Mouse (Mus musculus) limb, embryonic 15.5 days (tissue): ENCODE measurements around the gene Olfr1415. TPM values are rescaled to one million over a fixed set of nuclear protein-coding genes. Genes with fewer than 3 reads are reported as not detected.

Experiments
- ATAC-seq: fragments of 200-750 bp; cut with Nextera tagmentation; 2 replicates; pipeline ENCODE4 v1.8.0; 2017; ENCODE audit warnings: low read depth, moderate TSS enrichment; ENCODE audit not compliant: insufficient number of reproducible peaks, low FRiP score, low TSS enrichment
- H3K27ac ChIP-seq: fragments of 300-500 bp; sonication (generic); 2 replicates; pipeline ENCODE4 v1.5.1; 2015; ENCODE audit warnings: moderate library complexity, mild to moderate bottlenecking, inconsistent platforms
- H3K27me3 ChIP-seq: fragments of 300-500 bp; sonication (generic); 2 replicates; pipeline ENCODE4 v1.6.1; 2015; ENCODE audit warnings: inconsistent platforms
- H3K36me3 ChIP-seq: fragments of 300-500 bp; sonication (generic); 2 replicates; pipeline ENCODE4 v1.6.1; 2015; ENCODE audit warnings: inconsistent platforms
- H3K4me1 ChIP-seq: fragments of 300-500 bp; sonication (generic); 2 replicates; pipeline ENCODE4 v1.6.1; 2015; ENCODE audit warnings: inconsistent platforms
- H3K4me2 ChIP-seq: fragments of 300-500 bp; sonication (generic); 2 replicates; pipeline ENCODE4 v1.6.1; 2015; ENCODE audit warnings: mild to moderate bottlenecking, inconsistent platforms
- H3K4me3 ChIP-seq: fragments of 300-500 bp; sonication (generic); 2 replicates; pipeline ENCODE4 v1.5.1; 2015; ENCODE audit warnings: mild to moderate bottlenecking, inconsistent platforms
- H3K9ac ChIP-seq: fragments of 300-500 bp; sonication (generic); 2 replicates; pipeline ENCODE4 v1.6.1; 2015; ENCODE audit warnings: inconsistent platforms
- H3K9me3 ChIP-seq: fragments of 300-500 bp; sonication (generic); 2 replicates; pipeline ENCODE4 v1.6.1; 2016; ENCODE audit warnings: inconsistent platforms
- WGBS: fragments of 180-500 bp; shearing (Covaris S2); methylation state at CpG from one replicate; pipeline ENCODE4 v1.1.7; 2015; 5-methylcytosine and 5-hydroxymethylcytosine counted together
- microRNA-seq: library from miRNA; unstranded; fragments of <30 nt; microRNA quantifications from one replicate; pipeline ENCODE4, GENCODE M21; 2016
- polyA plus RNA-seq: library from polyadenylated mRNA; unstranded; fragments of >200 nt; fragmentation: Nextera tagmentation; extraction: Ambion mirVana; gene quantifications from 2 replicates; pipeline ENCODE4 v1.2.1, GENCODE M21; 2015

The Olfr1415 gene
- polyA plus RNA-seq, 1 experiment from 2014 or later, result not detected

DNA sequence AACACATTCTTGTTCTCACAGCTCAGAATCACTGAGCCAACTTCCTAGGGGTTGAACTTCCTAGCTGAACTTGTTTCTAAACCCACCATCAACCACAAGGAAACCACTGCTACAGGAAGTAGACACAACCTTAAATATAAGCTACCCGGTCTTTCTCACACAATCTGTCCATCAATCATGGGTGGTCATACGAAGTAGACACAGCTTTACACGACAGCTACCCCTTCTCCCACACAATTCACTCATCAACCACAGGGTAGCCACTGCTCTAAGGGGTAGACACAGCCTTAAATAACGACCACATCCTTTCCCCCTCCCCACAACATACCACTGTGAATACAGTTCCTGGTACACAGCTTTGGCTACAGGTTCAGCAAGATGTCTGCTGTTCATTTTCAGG lies 27.0 kb downstream of the Olfr1415 start:
- peaks cover 71% of the 10 kb centered on the region for H3K36me3 ChIP-seq

DNA sequence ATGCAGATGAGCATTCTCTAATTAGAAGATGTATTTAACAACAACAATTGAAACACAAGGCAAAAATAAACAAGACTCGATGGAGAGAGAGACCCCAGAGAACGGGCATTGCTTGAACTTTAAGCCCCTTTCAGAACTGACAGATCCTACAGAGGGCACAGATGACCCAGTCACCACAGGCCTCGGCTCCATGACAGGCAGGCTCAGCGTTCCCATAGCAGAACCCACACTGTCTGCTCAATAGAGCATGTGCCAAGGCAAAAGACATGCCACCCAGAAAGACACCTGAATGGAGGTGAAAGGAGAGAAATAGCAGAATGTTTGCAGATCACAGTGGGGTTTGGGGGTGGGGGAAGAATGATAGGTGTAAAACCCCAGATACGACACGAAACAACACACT lies 37.5 kb downstream of the Olfr1415 start:
- no peak overlapping the region for H3K27ac ChIP-seq
- ATAC-seq, result no peak
- no peak overlapping the region for H3K4me2 ChIP-seq
- H3K9me3 ChIP-seq, result no peaks in the 10 kb centered on the region
- peaks cover 85% of the 10 kb centered on the region for H3K36me3 ChIP-seq
- WGBS, result 87% methylated on average over 6 of the region's 6 CpGs
- no peak overlapping the region for H3K9ac ChIP-seq
- no peak overlapping the region for H3K4me3 ChIP-seq
- H3K27me3 ChIP-seq, result no peaks in the 10 kb centered on the region
- no peaks in the 10 kb centered on the region for H3K4me1 ChIP-seq

More for the DNA sequence above, 27.0 kb downstream of the Olfr1415 start:
- peaks cover 9% of the 10 kb centered on the region for H3K4me1 ChIP-seq
- no peak overlapping the region for H3K4me2 ChIP-seq
- H3K27me3 ChIP-seq, result no peaks in the 10 kb centered on the region
- H3K9ac ChIP-seq, result no peak overlapping the region
- 87% methylated on average over 4 of the region's 4 CpGs for WGBS
- no peak overlapping the region for H3K4me3 ChIP-seq
- no peaks in the 10 kb centered on the region for H3K9me3 ChIP-seq
- no peak overlapping the region for H3K27ac ChIP-seq
- ATAC-seq, result no peak

DNA sequence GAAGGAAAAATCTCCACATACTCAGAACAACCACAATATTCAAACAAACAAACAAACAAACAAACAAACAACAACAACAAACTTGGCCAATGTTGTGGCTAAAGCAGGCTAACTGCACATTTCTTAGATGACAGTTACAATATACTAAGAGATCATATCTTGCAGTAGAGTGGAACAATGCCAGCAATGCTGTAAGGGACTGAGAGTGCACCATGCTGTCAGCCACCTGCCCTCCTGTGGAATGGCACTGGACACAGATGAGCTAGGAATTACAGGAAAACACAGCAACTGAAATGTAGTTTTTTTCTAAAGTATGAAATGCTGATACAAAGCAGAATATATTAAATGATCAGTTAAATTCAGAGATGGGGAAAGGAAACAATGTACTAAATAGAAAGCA lies 38.1 kb downstream of the Olfr1415 start:
- no peak overlapping the region for H3K9ac ChIP-seq
- H3K36me3 ChIP-seq, result peaks cover 84% of the 10 kb centered on the region
- H3K4me3 ChIP-seq, result no peak overlapping the region
- H3K9me3 ChIP-seq, result no peaks in the 10 kb centered on the region
- no peak overlapping the region for H3K4me2 ChIP-seq
- no peak for ATAC-seq
- H3K4me1 ChIP-seq, result no peaks in the 10 kb centered on the region
- H3K27me3 ChIP-seq, result no peaks in the 10 kb centered on the region
- H3K27ac ChIP-seq, result no peak overlapping the region

GRCm38 (mm10) chr1:92453751-92454445 lies 42.0 kb downstream of the Olfr1415 start:
- no peak overlapping the region for H3K9ac ChIP-seq
- H3K4me1 ChIP-seq, result no peaks in the 10 kb centered on the region
- no peaks in the 10 kb centered on the region for H3K9me3 ChIP-seq
- no peak overlapping the region for H3K27ac ChIP-seq
- ATAC-seq, result no peak
- H3K4me2 ChIP-seq, result no peak overlapping the region
- no peaks in the 10 kb centered on the region for H3K27me3 ChIP-seq
- peaks cover 83% of the 10 kb centered on the region for H3K36me3 ChIP-seq
- no peak overlapping the region for H3K4me3 ChIP-seq
- WGBS, result 68% methylated on average over 8 of the region's 8 CpGs

DNA sequence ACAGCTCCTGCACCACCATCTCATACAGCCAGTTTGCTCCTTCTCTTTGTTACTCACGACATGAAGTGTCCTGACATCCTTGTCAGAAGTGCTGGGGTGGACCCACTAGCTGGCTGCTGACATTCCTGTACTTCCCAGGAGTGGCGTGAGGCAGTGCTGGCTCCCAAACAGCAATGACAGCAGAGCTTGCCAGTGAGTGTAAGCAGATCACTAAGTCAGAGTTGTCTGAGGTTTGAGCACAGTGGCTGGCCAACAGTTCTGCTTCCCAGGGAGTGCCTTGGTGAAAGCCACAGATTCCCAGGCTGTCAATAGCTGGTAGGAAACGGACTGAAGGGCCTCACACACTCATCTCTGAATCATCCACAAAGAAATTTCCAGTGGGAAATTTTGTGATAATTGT lies 47.6 kb downstream of the Olfr1415 start:
- no peak for ATAC-seq
- Histone ChIP-seq H3K27ac (no peak overlapping the region), H3K4me3 (no peak overlapping the region), H3K4me2 (no peak overlapping the region), H3K9me3 (no peaks in the 10 kb centered on the region), H3K4me1 (no peaks in the 10 kb centered on the region), H3K36me3 (peaks cover 92% of the 10 kb centered on the region), H3K27me3 (no peaks in the 10 kb centered on the region), H3K9ac (no peak overlapping the region)
- 84% methylated on average over 3 of the region's 3 CpGs for WGBS

GRCm38 (mm10) chr1:92441453-92442063 lies 54.3 kb downstream of the Olfr1415 start:
- Histone ChIP-seq H3K27me3 (no peaks in the 10 kb centered on the region), H3K4me3 (no peak overlapping the region), H3K9me3 (no peaks in the 10 kb centered on the region), H3K9ac (no peak overlapping the region), H3K4me2 (no peak overlapping the region), H3K36me3 (peaks cover 74% of the 10 kb centered on the region), H3K4me1 (peaks cover 19% of the 10 kb centered on the region), H3K27ac (no peak overlapping the region)
- 84% methylated on average over 6 of the region's 6 CpGs for WGBS
- no peak for ATAC-seq

DNA sequence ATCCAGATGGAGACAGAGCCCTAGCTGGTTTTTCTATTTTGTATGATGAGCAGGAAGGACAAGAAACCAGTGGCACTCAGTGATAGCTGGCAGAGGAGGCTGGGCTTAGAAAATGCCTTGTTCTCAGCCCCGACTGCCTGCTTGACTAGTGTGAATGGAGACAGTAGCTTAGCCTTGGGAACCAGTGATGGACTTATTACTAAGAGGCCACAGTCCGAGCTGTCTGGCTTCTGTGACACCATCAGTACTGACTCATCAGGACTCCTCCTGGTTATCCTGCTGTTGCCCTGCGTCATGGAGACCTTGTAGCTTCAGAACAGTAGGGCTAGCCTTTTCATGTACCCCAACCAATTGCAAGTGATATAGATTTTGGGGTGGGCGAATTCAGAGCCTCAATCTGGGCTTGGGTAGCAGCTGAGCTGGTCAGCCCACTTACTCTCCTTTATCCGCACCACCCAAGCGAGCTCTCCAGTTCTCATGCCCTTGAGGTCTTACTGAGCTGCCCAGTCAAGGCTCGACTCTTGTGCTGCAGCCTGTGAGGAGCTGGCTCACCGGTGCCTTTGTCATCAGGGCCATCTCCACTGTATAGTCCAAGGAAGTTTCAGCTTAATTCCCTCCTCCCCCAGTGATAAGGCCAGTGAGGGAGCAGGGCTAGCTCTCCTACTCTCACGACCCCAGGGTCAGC lies 55.7 kb downstream of the Olfr1415 start:
- Histone ChIP-seq H3K27me3 (no peaks in the 10 kb centered on the region), H3K4me3 (no peak overlapping the region), H3K9ac (no peak overlapping the region), H3K27ac (no peak overlapping the region), H3K4me2 (no peak overlapping the region), H3K4me1 (peaks cover 21% of the 10 kb centered on the region), H3K36me3 (peaks cover 65% of the 10 kb centered on the region), H3K9me3 (no peaks in the 10 kb centered on the region)
- 89% methylated on average over 9 of the region's 9 CpGs for WGBS
- no peak for ATAC-seq

Small RNA genes lying within 50 kb of the gene (microRNA-seq; reads per million reads assigned to microRNA genes)
- 1.6 reads per million for gene Mir6900

Other genes with a start within 250 kb of the Olfr1415 start
- gene Ndufa10, start 22.2 kb downstream of the Olfr1415 start, polyA plus RNA-seq, result 259 and 273 TPM in 2 replicates
- gene Olfr1416, start 11.0 kb downstream of the Olfr1415 start, polyA plus RNA-seq, result not detected in 2 replicates
- not detected in 2 replicates for gene Olfr1414, start 22.6 kb upstream of the Olfr1415 start, polyA plus RNA-seq
- gene Olfr1413, start 75.2 kb upstream of the Olfr1415 start, polyA plus RNA-seq, result not detected in 2 replicates
- not detected in 2 replicates for gene Olfr1412, start 89.7 kb upstream of the Olfr1415 start, polyA plus RNA-seq
- gene Olfr1411, start 98.3 kb upstream of the Olfr1415 start, polyA plus RNA-seq, result not detected in 2 replicates
- gene Olfr1410, start 109.7 kb upstream of the Olfr1415 start, polyA plus RNA-seq, result not detected in 2 replicates
- gene Olfr12, start 121.7 kb upstream of the Olfr1415 start, polyA plus RNA-seq, result not detected in 2 replicates
- gene Cops9, start 145.9 kb upstream of the Olfr1415 start, polyA plus RNA-seq, result 335 and 393 TPM in 2 replicates
- 0.12 TPM in 1 of 2 replicates, not detected in the other for gene Otos, start 152.7 kb upstream of the Olfr1415 start, polyA plus RNA-seq